Mouse (Mus musculus): ENCODE results near the gene Kpna7. TPM values are rescaled to one million over a fixed set of nuclear protein-coding genes. Genes with fewer than 3 reads are reported as not detected.
A peak's percentile ranks its signal among the peaks of the same experiment; 100 is the strongest.
"Not testable (repeated sequence)": the region's sequence is repeated elsewhere in the genome, so short reads cannot be mapped to it uniquely, and the experiment has no call there.

Gene Kpna7
- polyA plus RNA-seq (2014; fragmentation: Nextera tagmentation; extraction: Ambion mirVana) = not detected in 2 replicates

DNA sequence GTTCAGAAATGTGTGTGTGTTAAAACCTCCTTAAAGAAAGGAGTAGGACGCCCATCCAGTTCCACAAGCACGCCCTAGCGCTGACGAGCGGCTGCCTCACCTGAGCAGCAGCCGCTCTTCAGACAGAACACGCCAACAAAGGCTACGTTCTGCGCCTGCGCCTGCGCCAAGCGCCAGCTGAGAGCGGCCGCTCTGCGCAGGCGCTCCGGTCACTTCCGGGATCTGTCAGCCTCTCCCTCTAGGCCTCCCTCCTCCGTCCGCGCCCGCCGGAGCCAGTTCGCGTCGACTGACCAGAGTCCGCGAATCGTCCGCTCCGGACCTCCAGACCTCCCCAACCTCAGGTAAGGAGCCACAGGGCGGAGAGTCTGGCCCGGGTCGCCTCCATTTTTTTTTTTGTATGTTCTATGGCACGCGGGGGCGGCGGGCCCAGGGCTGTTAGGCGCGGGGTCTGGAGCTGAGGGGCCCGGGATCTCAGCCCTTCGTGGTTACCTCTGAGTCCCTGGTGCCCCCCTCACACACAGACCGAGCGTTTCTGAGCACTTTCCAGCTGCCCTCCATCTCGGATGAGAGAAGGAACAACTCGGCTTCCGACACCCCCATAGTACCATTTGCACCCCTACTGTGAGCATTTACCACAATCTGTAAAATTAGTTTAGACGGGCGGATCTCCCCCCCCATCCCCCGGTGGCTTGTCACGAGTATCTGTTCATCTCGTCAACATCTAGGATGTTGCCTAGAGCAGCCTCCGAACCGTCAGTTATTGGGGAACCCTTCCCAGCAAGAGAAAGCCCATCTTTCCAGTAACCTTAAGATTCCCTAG, at the start of gene Kpna7, which contains the start of gene Arpc1a:
Kpna7 (minus strand) TSS at position 399 of the 820 bp plus-strand sequence.
Arpc1a (plus strand) TSS at position 199 of the 820 bp plus-strand sequence.
- no peaks in the 10 kb centered on the region for H3K27me3 ChIP-seq (ENCODE audit: control insufficient read depth, insufficient read depth, low read length)
- ATAC-seq (replicated peaks; ENCODE audit: insufficient number of reproducible peaks, low FRiP score, low TSS enrichment) = peak; percentile 93
- peak within 1 kb of the TSS; percentile 77 for H3K4me2 ChIP-seq
- no peaks in the 10 kb centered on the region for H3K9me3 ChIP-seq (replicated peaks; ENCODE audit: control insufficient read depth, low read length)
- H3K9ac ChIP-seq (ENCODE audit: low read depth, low read length) = peak within 1 kb of the TSS; percentile 89
- H3K27ac ChIP-seq (ENCODE audit: low read depth, low read length) = peak within 1 kb of the TSS; percentile 59
- H3K36me3 ChIP-seq (ENCODE audit: control insufficient read depth, insufficient read depth, low read length) = peaks cover 8% of the 10 kb centered on the region
- H3K4me1 ChIP-seq (ENCODE audit: control insufficient read depth, insufficient read depth, low read length) = peaks cover 4% of the 10 kb centered on the region; the same call in 1 of the 2 replicates
- under 1% methylated on average over 54 of the region's 54 CpGs for WGBS (ENCODE audit: insufficient replicate concordance)
- H3K4me3 ChIP-seq (ENCODE audit: low read depth, low read length) = peak within 1 kb of the TSS; percentile 79

GRCm38 (mm10) chr5:145133275-145133674, 49.4 kb upstream of the Kpna7 start:
- H3K27me3 ChIP-seq (ENCODE audit: control insufficient read depth, insufficient read depth, low read length); H3K4me1 ChIP-seq (ENCODE audit: control insufficient read depth, insufficient read depth, low read length); H3K9ac ChIP-seq (ENCODE audit: low read depth, low read length); H3K27ac ChIP-seq (ENCODE audit: low read depth, low read length); H3K4me2 ChIP-seq; H3K9me3 ChIP-seq (replicated peaks; ENCODE audit: control insufficient read depth, low read length); ATAC-seq (replicated peaks; ENCODE audit: insufficient number of reproducible peaks, low FRiP score, low TSS enrichment); H3K4me3 ChIP-seq (ENCODE audit: low read depth, low read length): not testable (repeated sequence)
- WGBS (ENCODE audit: insufficient replicate concordance) = 84% methylated on average over 6 of the region's 6 CpGs
- H3K36me3 ChIP-seq (ENCODE audit: control insufficient read depth, insufficient read depth, low read length) = peaks cover 50% of the 10 kb centered on the region

GRCm38 (mm10) chr5:145130995-145131394, 47.2 kb upstream of the Kpna7 start:
- WGBS (ENCODE audit: insufficient replicate concordance) = 90% methylated on average over 3 of the region's 3 CpGs
- Histone ChIP-seq H3K27me3 (ENCODE audit: control insufficient read depth, insufficient read depth, low read length) (no peaks in the 10 kb centered on the region), H3K4me2 (no peak overlapping the region), H3K27ac (ENCODE audit: low read depth, low read length) (no peak overlapping the region), H3K36me3 (ENCODE audit: control insufficient read depth, insufficient read depth, low read length) (peaks cover 57% of the 10 kb centered on the region), H3K9ac (ENCODE audit: low read depth, low read length) (no peak overlapping the region), H3K4me1 (ENCODE audit: control insufficient read depth, insufficient read depth, low read length) (no peaks in the 10 kb centered on the region), H3K9me3 (replicated peaks; ENCODE audit: control insufficient read depth, low read length) (no peaks in the 10 kb centered on the region), H3K4me3 (ENCODE audit: low read depth, low read length) (no peak overlapping the region)
- no peak for ATAC-seq (replicated peaks; ENCODE audit: insufficient number of reproducible peaks, low FRiP score, low TSS enrichment)

DNA sequence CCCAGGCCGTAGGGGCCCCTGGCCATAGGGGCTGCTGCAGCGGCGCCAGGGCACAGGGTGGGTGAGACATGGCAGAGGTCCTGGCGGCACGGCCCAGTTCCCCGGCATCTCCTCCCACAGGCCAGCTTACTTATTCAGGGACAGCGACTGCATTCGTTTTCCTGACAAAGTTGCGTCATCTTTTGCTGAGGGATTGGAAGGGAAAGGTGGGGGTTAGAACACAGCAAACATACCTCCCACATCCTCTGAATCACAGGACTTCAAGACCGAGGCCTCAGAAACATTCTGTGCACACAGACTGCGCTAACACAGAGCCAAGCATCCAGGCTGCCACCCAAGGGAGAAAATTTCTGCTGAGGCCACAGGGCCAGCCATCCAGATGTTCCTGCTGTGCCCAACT, 46.4 kb upstream of the Kpna7 start:
- peaks cover 55% of the 10 kb centered on the region for H3K36me3 ChIP-seq (ENCODE audit: control insufficient read depth, insufficient read depth, low read length)
- no peak overlapping the region for H3K9ac ChIP-seq (ENCODE audit: low read depth, low read length)
- no peaks in the 10 kb centered on the region for H3K27me3 ChIP-seq (ENCODE audit: control insufficient read depth, insufficient read depth, low read length)
- WGBS (ENCODE audit: insufficient replicate concordance) = 83% methylated on average over 11 of the region's 11 CpGs
- H3K4me2 ChIP-seq = no peak overlapping the region
- H3K4me1 ChIP-seq (ENCODE audit: control insufficient read depth, insufficient read depth, low read length) = no peaks in the 10 kb centered on the region
- H3K9me3 ChIP-seq (replicated peaks; ENCODE audit: control insufficient read depth, low read length) = no peaks in the 10 kb centered on the region
- H3K27ac ChIP-seq (ENCODE audit: low read depth, low read length) = no peak overlapping the region
- no peak overlapping the region for H3K4me3 ChIP-seq (ENCODE audit: low read depth, low read length)
- no peak for ATAC-seq (replicated peaks; ENCODE audit: insufficient number of reproducible peaks, low FRiP score, low TSS enrichment)

DNA sequence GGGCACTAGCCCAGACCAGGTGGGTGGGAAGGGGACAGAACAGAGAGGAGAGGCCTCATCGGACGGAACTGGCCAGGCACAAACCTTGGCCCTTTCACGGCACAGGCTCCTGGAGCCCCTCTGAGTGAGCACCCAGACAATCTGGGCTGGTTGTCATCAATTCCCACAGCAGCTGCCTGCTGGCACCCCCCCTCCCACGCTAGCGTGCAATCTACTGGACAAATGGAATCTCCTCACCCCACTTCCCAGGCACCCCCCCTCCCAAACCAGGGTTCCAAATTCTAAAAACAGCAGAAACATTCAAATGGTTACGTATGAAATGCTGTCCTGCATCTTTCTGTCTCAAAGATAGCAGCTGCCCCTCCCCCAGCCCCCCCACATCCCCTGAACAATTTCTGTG, 45.9 kb upstream of the Kpna7 start:
- not testable (repeated sequence) for ATAC-seq (replicated peaks; ENCODE audit: insufficient number of reproducible peaks, low FRiP score, low TSS enrichment); H3K4me1 ChIP-seq (ENCODE audit: control insufficient read depth, insufficient read depth, low read length); H3K9me3 ChIP-seq (replicated peaks; ENCODE audit: control insufficient read depth, low read length); H3K4me3 ChIP-seq (ENCODE audit: low read depth, low read length); H3K27me3 ChIP-seq (ENCODE audit: control insufficient read depth, insufficient read depth, low read length); H3K9ac ChIP-seq (ENCODE audit: low read depth, low read length); H3K4me2 ChIP-seq; H3K27ac ChIP-seq (ENCODE audit: low read depth, low read length)
- 84% methylated on average over 6 of the region's 6 CpGs for WGBS (ENCODE audit: insufficient replicate concordance)
- peaks cover 58% of the 10 kb centered on the region for H3K36me3 ChIP-seq (ENCODE audit: control insufficient read depth, insufficient read depth, low read length)

GRCm38 (mm10) chr5:145129124-145129523, 45.3 kb upstream of the Kpna7 start:
- peaks cover 57% of the 10 kb centered on the region for H3K36me3 ChIP-seq (ENCODE audit: control insufficient read depth, insufficient read depth, low read length)
- no peaks in the 10 kb centered on the region for H3K9me3 ChIP-seq (replicated peaks; ENCODE audit: control insufficient read depth, low read length)
- 85% methylated on average over 4 of the region's 4 CpGs for WGBS (ENCODE audit: insufficient replicate concordance)
- ATAC-seq (replicated peaks; ENCODE audit: insufficient number of reproducible peaks, low FRiP score, low TSS enrichment) = no peak
- H3K4me1 ChIP-seq (ENCODE audit: control insufficient read depth, insufficient read depth, low read length) = no peaks in the 10 kb centered on the region
- no peak overlapping the region for H3K4me2 ChIP-seq
- H3K27me3 ChIP-seq (ENCODE audit: control insufficient read depth, insufficient read depth, low read length) = no peaks in the 10 kb centered on the region
- H3K4me3 ChIP-seq (ENCODE audit: low read depth, low read length) = no peak overlapping the region
- no peak overlapping the region for H3K27ac ChIP-seq (ENCODE audit: low read depth, low read length)
- H3K9ac ChIP-seq (ENCODE audit: low read depth, low read length) = no peak overlapping the region

DNA sequence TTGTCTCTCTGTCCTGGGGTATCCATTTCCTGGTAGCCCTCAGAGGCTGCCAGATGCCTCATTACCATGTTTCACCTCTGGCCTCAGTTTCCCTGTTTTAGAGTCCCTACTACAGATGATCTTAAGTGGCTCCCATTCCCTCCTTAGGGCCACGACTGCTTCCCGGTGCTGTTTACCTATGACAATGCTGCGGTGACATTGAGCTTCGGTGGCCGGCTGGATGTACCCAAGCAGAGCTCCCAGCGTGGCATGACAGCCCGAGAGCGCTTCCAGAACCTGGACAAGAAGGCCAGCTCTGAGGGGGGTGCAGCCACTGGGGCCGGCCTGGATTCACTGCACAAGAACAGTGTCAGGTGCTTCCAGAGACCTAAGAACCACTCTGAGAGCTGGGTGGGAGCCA, 42.8 kb upstream of the Kpna7 start:
- H3K4me1 ChIP-seq (ENCODE audit: control insufficient read depth, insufficient read depth, low read length) = 0 out of 2 replicates have a peak, but pooled peaks cover under 1% of the 10 kb centered on the region
- no peaks in the 10 kb centered on the region for H3K27me3 ChIP-seq (ENCODE audit: control insufficient read depth, insufficient read depth, low read length)
- no peak for ATAC-seq (replicated peaks; ENCODE audit: insufficient number of reproducible peaks, low FRiP score, low TSS enrichment)
- H3K36me3 ChIP-seq (ENCODE audit: control insufficient read depth, insufficient read depth, low read length) = peaks cover 41% of the 10 kb centered on the region
- no peak overlapping the region for H3K4me3 ChIP-seq (ENCODE audit: low read depth, low read length)
- H3K27ac ChIP-seq (ENCODE audit: low read depth, low read length) = no peak overlapping the region
- H3K9me3 ChIP-seq (replicated peaks; ENCODE audit: control insufficient read depth, low read length) = no peaks in the 10 kb centered on the region
- no peak overlapping the region for H3K4me2 ChIP-seq
- H3K9ac ChIP-seq (ENCODE audit: low read depth, low read length) = no peak overlapping the region
- WGBS (ENCODE audit: insufficient replicate concordance) = 90% methylated on average over 9 of the region's 9 CpGs

- Histone ChIP-seq H3K27me3 (ENCODE audit: control insufficient read depth, insufficient read depth, low read length) (no peaks in the 10 kb centered on the region), H3K4me1 (ENCODE audit: control insufficient read depth, insufficient read depth, low read length) (peaks cover 9% of the 10 kb centered on the region), H3K36me3 (ENCODE audit: control insufficient read depth, insufficient read depth, low read length) (peaks cover 28% of the 10 kb centered on the region), H3K27ac (ENCODE audit: low read depth, low read length) (no peak overlapping the region), H3K9ac (ENCODE audit: low read depth, low read length) (no peak overlapping the region), H3K9me3 (replicated peaks; ENCODE audit: control insufficient read depth, low read length) (no peaks in the 10 kb centered on the region), H3K4me3 (ENCODE audit: low read depth, low read length) (no peak overlapping the region), H3K4me2 (no peak overlapping the region)
- no peak for ATAC-seq (replicated peaks; ENCODE audit: insufficient number of reproducible peaks, low FRiP score, low TSS enrichment)
- WGBS (ENCODE audit: insufficient replicate concordance) = 94% methylated on average over 19 of the region's 19 CpGs
Observed at GRCm38 (mm10) chr5:145123396-145123795, 39.6 kb upstream of the Kpna7 start.

- H3K27me3 ChIP-seq (ENCODE audit: control insufficient read depth, insufficient read depth, low read length) = no peaks in the 10 kb centered on the region
- H3K9ac ChIP-seq (ENCODE audit: low read depth, low read length) = no peak overlapping the region
- H3K4me1 ChIP-seq (ENCODE audit: control insufficient read depth, insufficient read depth, low read length) = peaks cover 12% of the 10 kb centered on the region
- no peak overlapping the region for H3K4me2 ChIP-seq
- H3K27ac ChIP-seq (ENCODE audit: low read depth, low read length) = no peak overlapping the region
- H3K9me3 ChIP-seq (replicated peaks; ENCODE audit: control insufficient read depth, low read length) = no peaks in the 10 kb centered on the region
- 64% methylated on average over 7 of the region's 7 CpGs for WGBS (ENCODE audit: insufficient replicate concordance)
- H3K36me3 ChIP-seq (ENCODE audit: control insufficient read depth, insufficient read depth, low read length) = peaks cover 18% of the 10 kb centered on the region
- no peak for ATAC-seq (replicated peaks; ENCODE audit: insufficient number of reproducible peaks, low FRiP score, low TSS enrichment)
- H3K4me3 ChIP-seq (ENCODE audit: low read depth, low read length) = no peak overlapping the region
Observed at GRCm38 (mm10) chr5:145120921-145121320, 37.1 kb upstream of the Kpna7 start.

Data from heart, embryonic 11.5 days (tissue).